Mouse (Mus musculus) 3134 (cell line): ENCODE data around the gene Serpinb6b.

Experiments used
- DNase-seq: peaks from one replicate; pipeline ENCODE4 v3.0.0-alpha.2; 2011; ENCODE audit warnings: low spot score; ENCODE audit not compliant: insufficient read length; ENCODE audit errors: extremely low read depth

Serpinb6b gene

DNA sequence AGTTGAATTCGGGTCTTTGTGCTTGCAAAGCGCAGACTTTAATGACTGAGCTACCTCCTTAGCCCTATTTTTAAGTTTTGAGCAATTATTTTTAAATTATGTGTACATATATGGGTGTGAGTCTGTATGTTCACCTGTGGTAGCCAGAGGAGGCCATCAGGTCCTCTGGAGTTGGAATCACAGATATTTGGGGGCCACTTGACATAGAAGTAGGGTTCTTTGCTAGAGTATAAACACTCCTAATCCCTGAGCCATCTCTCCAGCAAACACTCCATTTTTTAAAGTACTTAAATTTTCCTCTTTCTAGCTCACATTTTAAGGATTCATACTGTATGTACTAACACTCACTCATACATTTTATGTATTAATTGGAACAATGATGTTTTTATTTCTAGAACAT is 9.3 kb downstream of the Serpinb6b start:
- DNase-seq: no peak

DNA sequence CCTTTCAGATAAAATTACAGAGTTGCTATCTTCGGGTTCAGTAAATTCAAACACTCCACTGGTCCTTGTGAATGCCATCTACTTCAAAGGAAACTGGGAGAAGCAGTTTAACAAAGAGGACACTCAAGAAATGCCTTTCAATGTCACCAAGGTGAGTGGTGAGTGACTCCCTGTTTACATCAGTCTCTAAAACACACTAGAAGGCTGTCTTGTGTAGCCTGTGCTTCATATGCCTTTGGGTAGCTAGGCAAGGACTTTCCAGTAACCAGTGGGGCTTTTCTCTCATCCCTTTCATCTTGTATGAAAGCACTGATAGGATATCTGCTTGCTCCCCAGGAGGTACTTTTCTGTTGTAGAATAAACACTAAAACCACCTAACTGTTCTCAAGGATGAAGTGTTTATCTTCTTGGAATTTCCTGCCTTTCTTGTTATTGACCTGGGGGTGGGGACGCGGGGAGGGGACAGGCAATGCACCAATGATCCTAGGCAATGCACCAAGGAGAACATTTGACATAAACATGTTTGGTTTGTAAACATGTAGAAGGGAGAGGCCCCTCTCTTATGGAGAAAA is 10.0 kb downstream of the Serpinb6b start:
- no peak for DNase-seq

DNA sequence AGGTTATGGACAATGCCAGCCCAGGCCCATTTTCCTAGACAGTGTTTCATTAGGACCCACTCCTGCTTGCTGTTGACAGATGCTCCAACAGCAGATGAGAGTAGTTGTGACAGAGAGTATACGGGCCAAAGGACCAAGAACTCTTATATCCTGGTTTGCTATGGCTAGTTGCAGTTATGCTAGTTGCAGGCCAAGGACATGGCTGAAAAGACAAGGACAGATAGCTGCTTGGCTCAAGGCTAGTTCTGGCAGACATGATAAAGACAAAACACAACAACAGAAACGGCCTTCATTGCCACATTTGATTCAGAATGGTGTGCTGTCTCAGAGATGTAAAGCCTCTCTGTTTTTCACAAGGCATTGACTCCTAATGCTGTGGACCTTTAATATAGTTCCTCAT is 10.7 kb downstream of the Serpinb6b start:
- DNase-seq: no peak

GRCm38 (mm10) chr13:32982556-32983042 is 17.6 kb downstream of the Serpinb6b start:
- no peak for DNase-seq

GRCm38 (mm10) chr13:32986256-32986655 is 21.2 kb downstream of the Serpinb6b start:
- DNase-seq: no peak

DNA sequence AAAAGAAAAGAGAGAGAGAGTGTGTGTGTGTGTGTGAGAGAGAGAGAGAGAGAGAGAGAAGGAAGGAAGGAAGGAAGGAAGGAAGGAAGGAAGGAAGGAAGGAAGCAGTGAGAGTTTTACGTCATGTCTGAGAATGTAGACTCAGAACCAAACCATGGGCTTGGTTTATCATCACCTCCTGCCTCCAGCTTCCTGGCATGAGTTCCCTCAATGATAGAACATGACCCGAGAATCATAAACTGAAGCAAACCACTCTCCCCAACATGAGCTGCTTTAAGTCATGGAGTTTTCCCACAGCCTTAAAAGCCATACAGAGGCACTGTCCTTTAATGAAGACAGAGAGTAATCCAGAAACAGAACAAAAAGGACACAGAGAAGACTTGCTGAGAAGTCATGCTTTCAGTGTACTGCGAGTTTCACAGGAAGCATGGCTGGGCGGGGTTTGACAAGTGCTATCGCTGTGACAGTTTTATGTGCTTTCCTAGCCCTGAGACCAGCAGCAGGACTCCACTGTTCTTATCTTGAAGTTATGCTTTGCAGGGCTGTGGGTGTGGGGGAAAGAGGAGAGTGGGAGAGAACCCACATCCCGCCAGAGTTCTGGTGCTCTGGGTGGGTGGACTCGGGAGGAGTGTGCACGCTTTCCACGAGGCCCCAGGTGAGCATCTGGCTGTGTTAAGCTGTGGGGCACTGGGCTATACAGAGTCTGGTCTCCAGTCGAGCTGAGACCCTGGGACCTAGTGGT is 28.3 kb downstream of the Serpinb6b start:
- DNase-seq: no peak

GRCm38 (mm10) chr13:32993894-32994242 is 28.9 kb downstream of the Serpinb6b start:
- DNase-seq: no peak

DNA sequence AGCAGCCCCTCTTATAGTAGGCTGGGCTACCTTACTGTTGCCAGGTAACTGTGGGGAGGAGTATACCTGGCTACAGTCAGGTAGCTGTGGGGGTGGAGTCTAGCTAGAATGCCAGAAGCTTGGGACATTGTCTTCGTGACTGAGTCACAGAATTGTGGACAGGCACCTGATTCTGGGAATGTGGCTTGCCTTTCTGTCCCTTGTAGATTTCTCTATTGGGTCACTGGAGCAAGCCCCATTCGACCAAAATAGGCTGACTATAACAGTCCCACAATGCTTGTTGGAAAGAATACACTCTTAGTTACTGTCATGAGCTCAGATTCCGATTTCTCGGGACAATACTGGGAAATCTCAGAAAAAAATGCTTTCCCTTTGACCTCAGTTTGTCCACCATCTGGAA is 30.0 kb downstream of the Serpinb6b start:
- DNase-seq: no peak

GRCm38 (mm10) chr13:33001341-33001740 is 36.3 kb downstream of the Serpinb6b start:
- DNase-seq: no peak

- no peak for DNase-seq
Observed at GRCm38 (mm10) chr13:33002950-33003349, 37.9 kb downstream of the Serpinb6b start, which contains the start of gene Serpinb9. Serpinb9 (plus strand) TSS chr13:33003250.

GRCm38 (mm10) chr13:33003523-33004413 is 38.8 kb downstream of the Serpinb6b start:
- DNase-seq: peak; percentile 39

- peak; percentile 95 for DNase-seq
Observed at GRCm38 (mm10) chr13:33004414-33005105, 39.6 kb downstream of the Serpinb6b start.

DNA sequence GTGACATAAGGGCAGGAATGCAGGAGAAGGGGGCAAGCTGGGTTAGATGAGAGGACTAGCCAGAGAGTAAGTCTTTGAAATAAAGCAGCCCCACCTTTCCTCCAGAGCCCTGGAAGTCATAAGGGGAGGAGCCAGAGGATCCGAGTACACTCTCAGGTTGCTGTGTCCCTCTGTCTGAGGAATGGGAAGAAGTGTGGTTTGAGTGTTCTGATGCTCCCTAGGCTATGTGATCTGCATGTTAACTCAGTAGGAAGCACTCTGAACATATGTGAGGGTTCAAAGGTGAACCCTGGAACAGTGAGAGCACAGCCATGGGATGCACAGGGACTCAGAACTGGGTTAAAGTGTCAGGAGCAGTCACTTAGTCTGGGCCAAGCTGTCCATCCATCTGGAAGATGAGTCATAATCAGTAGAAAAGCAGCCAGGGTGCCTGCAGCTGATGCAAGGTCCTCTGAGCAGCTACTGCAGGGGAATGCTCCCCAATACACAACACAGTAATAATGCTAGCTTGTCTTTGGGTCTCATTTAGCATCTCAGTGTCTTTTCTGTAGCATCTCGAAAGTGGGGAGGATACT is 40.6 kb downstream of the Serpinb6b start:
- peak; percentile 34 for DNase-seq

- DNase-seq: no peak
Observed at GRCm38 (mm10) chr13:33006555-33006954, 41.5 kb downstream of the Serpinb6b start.

DNA sequence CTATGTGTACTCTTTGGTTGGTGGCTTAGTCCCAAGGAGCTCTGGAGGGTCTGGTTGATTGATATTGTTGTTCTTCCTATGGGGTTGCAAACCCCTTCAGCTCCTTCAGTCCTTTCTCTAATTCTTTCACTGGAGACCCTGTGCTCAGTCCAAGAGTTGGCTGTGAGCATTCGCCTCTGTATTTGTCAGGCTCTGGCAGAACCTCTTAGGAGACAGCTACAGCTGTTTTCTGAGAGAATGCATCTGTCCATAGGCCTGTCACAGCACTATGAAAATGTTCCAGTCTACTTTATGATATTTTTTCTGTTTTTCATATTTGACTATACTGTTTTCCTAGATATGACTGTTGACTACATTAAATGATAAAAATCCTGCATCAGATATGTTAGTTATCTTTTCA is 47.4 kb downstream of the Serpinb6b start:
- no peak for DNase-seq

DNA sequence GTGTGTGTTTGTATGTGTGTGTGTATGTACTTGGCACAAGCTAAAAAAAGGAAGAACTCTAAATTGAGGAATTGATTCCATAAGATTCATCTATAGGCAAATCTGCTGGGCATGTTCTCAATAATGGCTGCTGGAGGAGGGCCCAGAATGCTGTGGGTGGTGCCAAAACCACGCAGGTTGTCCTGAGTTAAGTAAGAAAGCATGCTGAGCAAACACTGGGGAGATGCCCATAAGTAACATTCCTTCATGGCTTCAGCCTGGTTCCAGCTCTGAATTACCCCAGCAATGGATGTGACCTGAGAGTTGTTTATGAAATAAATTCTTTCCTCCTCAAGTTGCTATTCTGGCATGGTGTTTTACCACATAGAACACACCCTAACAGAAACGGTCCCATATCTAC is 48.3 kb downstream of the Serpinb6b start:
- no peak for DNase-seq

DNA sequence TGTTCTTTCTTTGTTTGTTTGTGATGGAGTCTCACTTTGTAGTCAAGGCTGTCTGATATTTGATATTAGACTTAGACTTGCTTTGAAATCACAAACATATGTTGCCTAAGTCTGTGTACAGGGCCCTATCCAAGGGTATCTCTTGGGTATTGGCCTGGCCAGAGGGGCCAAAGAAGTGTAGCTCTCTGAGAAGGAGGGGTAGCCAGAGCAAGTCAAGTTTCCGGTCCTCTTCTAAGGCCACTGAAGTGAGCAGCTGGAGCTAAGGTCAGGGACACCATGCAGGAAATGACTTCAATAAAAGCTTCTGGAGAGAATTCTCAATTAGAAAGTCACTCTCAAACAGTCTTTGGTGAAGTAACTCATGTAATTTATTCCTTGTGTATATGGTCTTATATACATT is 57.4 kb downstream of the Serpinb6b start:
- DNase-seq: no peak

- DNase-seq: no peak
Observed at GRCm38 (mm10) chr13:33026427-33027057, 61.5 kb downstream of the Serpinb6b start.

DNA sequence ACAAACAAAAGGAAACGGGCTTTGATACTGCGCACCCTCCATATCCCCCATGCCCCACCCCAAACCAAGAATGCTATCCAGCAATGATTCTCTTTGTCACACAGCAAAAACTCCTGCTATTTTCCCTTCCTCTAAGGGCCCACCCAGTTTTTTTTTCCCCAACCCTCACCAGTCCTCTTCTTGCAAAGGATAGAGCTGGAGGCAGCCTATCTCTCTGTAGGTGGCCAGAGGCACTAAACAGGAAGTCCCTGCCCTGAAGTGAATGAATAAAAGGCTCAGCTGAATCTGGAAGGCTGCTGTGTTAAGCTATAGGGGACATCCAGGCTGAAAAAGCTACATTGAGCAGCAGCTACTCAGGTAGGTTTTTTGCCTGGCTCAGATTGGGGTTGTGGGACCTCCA is 62.2 kb downstream of the Serpinb6b start, which contains the start of gene Serpinb9b:
Gene Serpinb9b (plus strand): TSS at position 173 of the 400 bp plus-strand sequence.
- no peak for DNase-seq

GRCm38 (mm10) chr13:33028146-33028545 is 63.1 kb downstream of the Serpinb6b start:
- DNase-seq: peak; percentile 33
